Mouse (Mus musculus): ENCODE results near the gene Fam71e2.

- TF ChIP-seq HCFC1 (IDR thresholded peaks at IDR 0.05; ENCODE audit: low read depth, low read length), result no peak
- TF ChIP-seq GABPA (IDR thresholded peaks at IDR 0.05; ENCODE audit: low read depth, low read length), result no peak
- no peak for TF ChIP-seq POLR2A (IDR thresholded peaks at IDR 0.05; ENCODE audit: control insufficient read depth in 1 of 2, insufficient read depth in 1 of 2, low read depth in 1 of 2, low read length in 2 of 2, poor library complexity in 1 of 2)
- TF ChIP-seq CTCF (IDR thresholded peaks at IDR 0.05 in 2 of 3, conservative IDR thresholded peaks at IDR 0.05 in 1 of 3; ENCODE audit: control insufficient read depth in 1 of 3, insufficient read depth in 1 of 3, low read depth in 2 of 3, low read length in 3 of 3, poor library complexity in 1 of 3, severe bottlenecking in 1 of 3), result no peak
- TF ChIP-seq E2F4 (IDR thresholded peaks at IDR 0.05; ENCODE audit: borderline replicate concordance, low read depth, low read length), result no peak
- TF ChIP-seq GATA1 (IDR thresholded peaks at IDR 0.05; ENCODE audit: low read depth, low read length), result peak; percentile 82
- no peak for TF ChIP-seq POLR2AphosphoS2 (IDR thresholded peaks at IDR 0.05; ENCODE audit: low read length)
- peak; percentile 66 for TF ChIP-seq TCF12 (IDR thresholded peaks at IDR 0.05; ENCODE audit: low read depth, low read length)
- TF ChIP-seq EP300 (IDR thresholded peaks at IDR 0.05; ENCODE audit: low read depth in 1 of 2, low read length in 2 of 2), result peak; percentile 65 to 75
- TF ChIP-seq RAD21 (IDR thresholded peaks at IDR 0.05; ENCODE audit: low read depth, low read length), result no peak
Measured at GRCm38 (mm10) chr7:4725169-4725568, 45.9 kb downstream of the Fam71e2 start, which contains the start of gene Tmem150b.
